Mouse (Mus musculus) CD4-positive helper T cell, adult 2 months (primary cell): ENCODE data around the gene Arid1b.

Experiments used
- DNase-seq: peaks from one replicate; pipeline ENCODE4 v3.0.0-alpha.2; 2012; ENCODE audit warnings: low read depth, missing footprints, low spot score

Gene Arid1b

DNA sequence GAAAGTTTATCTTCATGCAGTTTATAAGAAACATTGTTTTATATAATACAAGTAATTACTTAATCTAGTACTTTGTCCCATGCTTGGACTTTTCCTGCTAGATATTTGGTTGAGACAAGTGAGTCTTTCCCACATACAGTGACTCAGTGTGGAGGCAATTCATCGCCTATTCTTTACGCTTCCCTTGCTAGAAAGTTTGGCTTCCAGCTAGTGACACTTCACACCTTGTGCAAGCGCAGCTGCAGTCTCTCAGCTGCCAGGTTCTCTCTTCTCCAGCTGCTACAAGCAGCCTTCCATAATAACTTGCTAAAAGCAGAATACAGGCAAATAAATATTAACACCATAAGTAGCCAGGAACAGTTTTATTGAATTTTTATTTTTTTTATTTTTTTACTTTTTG lies 279.6 kb downstream of the Arid1b start:
- no peak for DNase-seq

- DNase-seq, result no peak
Observed at GRCm38 (mm10) chr17:5274429-5274828, 280.3 kb downstream of the Arid1b start.

DNA sequence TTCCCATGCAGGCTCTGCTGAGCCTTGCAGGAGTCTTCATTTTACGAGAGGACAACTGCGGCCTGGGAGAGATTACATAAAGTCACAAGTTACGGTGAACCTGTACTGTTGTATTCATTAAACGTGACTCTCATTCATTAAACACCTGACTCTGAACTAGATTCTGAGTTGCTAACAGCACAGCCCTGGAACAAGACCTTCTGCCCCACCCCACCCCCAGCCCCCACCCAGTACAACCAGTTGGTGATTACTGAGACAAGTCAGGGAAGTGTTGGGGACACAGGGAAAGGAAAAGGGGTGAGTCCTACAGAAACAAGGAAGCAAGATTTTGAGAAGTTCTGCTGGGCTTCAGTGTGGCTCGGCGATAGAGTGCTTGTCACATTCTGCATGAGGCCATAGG lies 281.6 kb downstream of the Arid1b start:
- DNase-seq, result no peak

DNA sequence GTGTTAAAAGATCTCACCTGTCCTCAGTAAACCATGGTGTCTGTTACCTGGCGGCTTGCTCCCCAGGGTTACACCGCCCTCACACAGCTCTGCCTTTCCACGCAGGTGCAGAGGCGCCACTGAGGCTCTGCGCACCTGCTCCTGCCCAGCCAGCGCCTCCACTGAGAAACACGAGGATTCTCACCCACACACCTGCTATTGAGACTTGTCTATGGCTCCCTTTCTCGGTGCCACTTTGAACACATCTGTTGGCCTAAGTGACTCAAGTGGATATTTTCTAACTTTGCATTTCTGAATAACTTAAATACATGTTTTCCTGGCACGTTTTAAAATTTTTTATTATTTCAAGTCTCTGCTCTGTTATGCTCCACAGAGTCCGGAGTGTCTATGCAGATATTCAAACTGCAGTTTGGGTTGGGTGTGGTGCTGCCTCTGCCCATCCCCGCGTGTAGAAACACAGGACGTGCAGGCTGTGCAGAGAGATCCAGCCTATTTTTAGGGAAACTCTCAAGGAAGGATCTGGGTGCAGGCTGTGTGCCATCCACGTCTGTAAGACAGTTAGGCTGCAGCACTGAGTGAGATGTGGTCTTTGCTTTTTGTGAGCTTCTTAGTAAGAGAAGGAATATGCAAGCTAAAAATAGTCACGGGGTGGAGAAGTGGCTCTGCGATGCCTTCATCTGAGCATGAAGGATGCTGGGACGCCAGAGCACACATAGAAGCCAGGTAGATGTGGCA lies 283.2 kb downstream of the Arid1b start:
- DNase-seq, result no peak

DNA sequence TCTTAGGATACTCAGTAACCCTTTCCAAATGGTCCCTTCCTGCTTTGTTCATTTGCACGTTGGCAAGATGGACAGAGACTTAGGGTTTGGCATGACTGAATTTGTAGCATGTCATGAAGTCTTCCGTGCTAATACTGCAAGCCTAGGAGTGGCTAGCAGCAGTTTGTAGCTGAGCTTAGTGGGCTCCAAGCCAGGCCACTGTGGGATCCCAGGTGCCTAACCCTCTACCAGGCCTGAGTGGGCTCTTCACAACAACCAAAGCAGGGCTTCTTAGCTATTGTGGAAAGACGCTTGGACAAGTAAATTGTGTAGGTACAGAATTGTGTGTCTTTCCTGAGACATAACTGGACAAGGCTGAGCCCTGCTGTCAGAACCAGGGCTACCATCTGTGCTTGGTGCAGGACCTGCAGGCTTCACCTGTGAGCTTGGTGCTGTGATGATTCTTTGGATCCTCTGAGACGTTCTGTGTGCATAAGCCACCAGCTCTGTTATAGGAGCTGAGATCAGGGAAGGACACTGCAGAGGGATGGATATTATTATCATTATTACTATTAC lies 286.4 kb downstream of the Arid1b start:
- DNase-seq, result no peak

- DNase-seq, result no peak
Observed at GRCm38 (mm10) chr17:5284783-5285182, 290.7 kb downstream of the Arid1b start.

DNA sequence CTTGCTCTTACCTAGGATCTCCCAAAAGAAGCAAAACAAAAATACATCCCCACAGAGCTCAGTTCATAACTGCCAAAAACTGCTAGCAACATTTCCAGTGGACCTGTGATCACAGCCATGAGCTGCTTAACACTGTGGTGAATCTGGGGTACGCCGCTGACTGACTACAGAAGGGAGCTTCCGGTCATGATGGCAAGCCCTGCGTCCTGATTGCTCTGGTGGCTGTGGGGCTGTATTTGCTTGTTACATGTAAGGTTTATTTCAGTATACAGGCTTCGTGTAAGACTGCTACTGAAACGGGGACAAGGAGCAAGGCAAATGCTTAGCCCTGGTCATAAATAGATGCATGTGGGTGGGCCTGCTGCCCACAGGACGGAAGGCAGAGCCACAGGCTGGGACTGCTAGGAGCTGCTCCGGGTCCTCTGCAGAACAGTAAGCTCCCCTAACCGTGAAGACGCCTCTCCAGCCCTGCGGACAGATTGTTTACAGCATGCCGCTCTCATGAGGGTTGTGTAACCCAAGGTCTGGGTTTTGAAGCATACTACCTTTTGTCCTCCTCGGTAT lies 291.8 kb downstream of the Arid1b start:
- DNase-seq, result no peak

DNA sequence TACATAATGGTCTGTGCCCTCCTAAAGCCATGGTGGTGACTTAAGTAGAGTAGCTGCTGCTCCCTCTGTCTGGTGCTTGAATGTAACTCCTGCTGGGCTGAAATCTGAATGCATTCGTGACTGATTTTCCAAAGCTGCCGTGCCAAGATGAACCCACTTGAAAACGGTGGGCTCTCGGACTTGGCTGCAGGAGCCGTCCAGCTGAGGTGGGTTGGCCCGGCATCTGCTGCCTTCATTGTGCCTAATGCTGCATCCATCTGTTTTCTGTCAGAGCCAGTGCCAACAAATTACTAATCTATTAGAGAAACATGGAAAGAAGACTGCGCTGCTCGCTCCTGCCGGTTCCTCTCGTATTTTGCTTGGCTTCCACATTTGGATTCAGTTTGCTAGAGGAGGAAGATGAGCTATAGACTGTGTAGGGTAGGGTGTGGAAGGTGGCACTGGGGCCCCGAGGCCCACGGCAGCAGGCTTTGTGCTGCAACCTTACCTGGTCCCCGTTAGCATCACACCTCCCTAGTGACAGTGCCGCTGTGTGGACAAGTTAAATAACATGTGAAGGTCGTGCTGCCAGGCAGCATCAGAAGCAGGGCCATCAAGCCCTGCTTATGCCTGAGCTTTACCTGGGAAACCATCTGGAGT lies 292.6 kb downstream of the Arid1b start:
- DNase-seq, result no peak

DNA sequence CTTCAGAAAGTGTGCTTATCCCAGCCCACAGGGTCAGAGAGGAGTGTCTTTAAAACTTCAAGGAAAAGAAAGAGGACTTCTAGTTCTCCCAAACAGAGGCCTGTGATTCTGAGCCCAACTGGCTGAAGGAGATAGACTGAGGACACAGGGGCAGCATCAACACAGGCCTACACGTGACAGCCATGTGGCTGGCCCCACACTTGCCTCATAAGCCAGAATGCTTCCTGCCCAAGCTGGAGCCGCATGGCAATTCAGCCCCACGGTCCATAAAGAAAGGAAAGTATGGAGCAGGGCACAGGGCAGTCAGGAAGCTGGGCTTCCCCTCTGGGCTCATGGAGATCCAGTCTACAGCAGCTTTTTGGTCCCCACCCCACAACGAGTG lies 293.1 kb downstream of the Arid1b start:
- DNase-seq, result no peak

- no peak for DNase-seq
Observed at GRCm38 (mm10) chr17:5287641-5288040, 293.5 kb downstream of the Arid1b start.

DNA sequence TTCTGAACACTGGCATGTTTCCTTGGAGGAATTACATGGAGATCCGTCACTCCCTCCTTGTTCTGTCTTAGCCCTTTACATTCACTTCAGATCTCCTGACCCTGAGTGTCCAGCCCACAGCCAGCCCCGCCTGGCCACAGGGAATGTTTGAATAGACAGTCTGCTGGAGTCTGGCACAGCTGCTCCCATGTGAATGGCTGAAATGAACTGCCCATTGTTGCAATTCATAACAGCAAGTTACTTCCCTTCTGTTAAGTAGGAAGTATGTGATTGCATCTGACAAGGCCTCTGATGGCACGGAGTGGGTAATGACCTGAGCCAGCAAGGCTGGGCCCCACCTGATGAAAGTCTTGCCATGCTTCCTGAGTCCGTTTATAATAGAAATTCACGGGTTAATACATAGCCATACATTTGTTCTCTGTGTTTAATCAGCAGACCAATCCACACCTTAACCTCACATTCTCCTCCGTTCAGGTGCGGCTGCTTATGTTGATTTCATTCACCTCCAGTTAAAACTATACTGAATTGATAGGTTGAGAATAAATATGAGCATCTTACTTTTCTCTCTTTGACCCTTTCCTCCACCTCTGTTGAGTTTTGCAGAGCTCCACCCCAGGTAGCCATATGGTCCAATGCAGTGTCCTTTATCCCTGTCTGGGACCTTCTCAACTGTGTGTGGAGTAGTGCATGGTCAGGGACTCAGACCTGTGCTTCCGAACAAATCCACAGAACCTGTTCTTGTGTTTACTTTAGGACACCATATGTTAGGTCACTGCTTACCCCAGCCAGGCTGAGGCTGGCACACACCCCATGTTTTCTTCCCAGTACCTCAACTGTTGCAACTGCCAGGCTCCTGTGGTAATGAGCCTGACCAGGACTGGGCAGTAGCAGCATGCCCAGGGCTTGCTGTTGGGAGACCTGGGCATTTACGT lies 299.8 kb downstream of the Arid1b start:
- no peak for DNase-seq

- DNase-seq, result peak; percentile 90
Observed at GRCm38 (mm10) chr17:5295086-5295947, 301.2 kb downstream of the Arid1b start.

GRCm38 (mm10) chr17:5295948-5296262 lies 301.8 kb downstream of the Arid1b start:
- no peak for DNase-seq

- no peak for DNase-seq
Observed at GRCm38 (mm10) chr17:5297491-5297890, 303.4 kb downstream of the Arid1b start.

DNA sequence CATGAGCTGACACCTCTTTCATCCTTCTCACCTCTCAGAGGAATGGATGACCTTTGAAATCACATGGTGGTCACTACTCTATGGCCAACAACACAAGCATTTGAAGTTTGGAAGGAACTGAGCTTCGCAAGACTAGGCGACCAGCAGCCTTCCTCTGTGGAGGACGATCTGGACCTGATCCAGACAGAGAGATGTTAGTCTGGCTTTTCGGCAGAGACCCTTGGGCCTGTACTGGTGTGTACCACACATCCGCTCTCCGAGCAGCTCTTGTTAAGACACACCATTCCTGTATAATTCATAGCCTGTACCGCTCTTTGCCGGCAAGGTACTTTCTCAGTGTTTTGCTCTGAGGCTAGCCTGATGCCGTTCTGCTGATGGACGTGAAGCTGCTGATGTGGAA lies 303.9 kb downstream of the Arid1b start:
- no peak for DNase-seq

- no peak for DNase-seq
Observed at GRCm38 (mm10) chr17:5298891-5299559, 304.9 kb downstream of the Arid1b start.

DNA sequence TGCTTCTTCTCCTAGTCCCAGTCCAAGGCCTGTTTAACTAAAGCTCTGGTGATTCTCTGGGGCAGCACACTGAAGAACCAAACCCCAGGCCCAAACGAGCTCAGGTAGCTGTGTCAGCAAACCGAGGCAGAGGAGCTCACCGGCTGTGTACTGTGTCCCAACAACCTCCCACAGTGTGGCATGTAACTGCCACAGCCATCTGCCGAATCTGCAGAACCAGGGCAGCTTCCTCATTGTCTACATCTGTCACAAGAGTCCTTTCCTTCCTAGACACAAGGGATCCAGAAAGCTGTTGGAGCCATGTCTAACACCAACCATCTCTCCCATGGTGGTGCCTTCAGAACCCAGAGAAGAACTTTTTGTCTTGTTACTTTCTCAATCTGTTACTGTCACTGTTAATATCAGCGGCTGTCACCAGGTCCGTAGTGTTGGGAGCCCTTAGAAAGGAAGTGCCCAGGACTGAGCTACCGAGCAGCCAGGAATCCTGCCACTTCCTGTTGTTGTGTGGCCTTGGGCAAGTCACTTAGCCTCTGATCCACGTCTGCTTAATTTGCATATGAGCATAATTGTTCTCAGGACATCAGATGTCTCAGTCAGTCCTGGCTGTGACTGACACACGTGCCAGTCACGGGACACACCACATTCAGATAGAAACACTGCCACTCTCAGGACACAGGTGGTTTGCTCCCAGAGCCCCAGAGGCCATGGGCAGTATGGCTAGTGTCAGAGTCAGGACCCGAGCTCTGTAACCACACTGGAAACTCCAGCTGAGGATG lies 309.0 kb downstream of the Arid1b start:
- peak; percentile 70 for DNase-seq

DNA sequence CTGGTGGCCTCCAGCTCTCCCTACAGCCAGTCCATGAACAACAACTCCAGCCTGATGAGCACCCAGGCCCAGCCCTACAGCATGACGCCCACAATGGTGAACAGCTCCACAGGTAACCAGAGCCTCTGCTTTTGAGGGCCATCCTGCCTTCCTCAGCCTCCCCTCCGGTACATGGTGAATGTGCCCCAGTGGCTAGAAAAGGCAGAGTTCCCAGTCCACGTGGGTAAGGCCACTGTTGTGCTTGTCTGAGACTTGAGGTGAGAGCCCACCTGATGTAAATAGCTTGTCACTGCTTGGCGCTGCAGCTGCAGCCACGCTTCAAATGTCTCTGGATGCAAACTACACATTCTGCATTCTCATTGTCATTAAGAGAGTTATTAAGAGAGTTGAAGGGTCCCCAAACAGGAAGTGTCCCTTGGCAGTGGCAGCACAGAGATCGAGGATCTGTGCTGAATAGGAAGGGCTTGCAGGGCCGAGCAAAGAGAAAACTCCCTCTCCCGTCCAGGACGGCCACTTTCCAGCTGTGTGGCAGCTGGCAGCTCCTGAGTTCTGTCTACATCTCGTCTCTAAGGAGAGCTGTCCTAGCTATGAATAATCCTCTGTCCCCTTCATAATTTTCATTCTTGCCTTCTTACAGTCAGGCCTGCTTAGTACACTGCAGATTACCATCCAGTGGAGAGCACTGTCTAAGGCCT lies 311.8 kb downstream of the Arid1b start:
- DNase-seq, result no peak

GRCm38 (mm10) chr17:5309930-5310329 lies 315.8 kb downstream of the Arid1b start:
- DNase-seq, result no peak
